Mouse (Mus musculus): ENCODE data around the gene Ccr8.
"Not testable (repeated sequence)": the region's sequence is repeated elsewhere in the genome, so short reads cannot be mapped to it uniquely, and the experiment has no call there.

The Ccr8 gene

DNA sequence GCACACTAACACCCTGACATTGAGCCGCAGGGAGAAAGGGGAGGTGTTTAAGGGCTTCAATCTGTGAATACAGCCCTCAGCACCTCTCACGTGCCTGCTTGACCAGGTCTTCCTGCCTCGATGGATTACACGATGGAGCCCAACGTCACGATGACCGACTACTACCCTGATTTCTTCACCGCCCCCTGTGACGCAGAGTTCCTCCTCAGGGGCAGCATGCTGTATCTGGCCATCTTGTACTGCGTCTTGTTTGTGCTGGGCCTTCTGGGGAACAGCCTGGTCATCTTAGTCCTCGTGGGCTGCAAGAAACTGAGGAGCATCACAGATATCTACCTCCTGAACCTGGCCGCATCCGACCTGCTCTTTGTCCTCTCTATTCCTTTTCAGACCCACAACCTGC lies 1.8 kb downstream of the Ccr8 start:
- DNase-seq, result no peak

DNA sequence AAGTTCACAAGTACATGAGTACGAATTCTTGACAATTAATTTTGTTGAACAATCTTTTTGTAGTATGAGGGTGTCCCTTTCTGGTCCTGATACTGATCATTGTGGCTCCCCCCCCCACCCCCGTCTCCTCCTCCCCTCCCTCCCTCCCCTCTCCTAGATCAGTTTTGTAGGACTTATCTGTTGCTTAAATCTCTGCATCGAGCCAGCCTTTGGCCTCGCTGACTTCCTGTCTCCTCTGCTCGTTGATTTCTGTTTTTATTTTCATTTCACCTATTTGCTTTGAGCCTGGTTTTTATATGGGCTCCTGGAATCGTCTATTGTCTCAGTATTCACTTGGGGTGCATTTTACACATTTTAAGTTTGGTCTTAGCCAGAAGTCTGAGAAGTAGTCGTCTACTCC lies 4.0 kb downstream of the Ccr8 start:
- DNase-seq, result no peak

- DNase-seq, result peak; percentile 76
Measured at GRCm38 (mm10) chr9:120098682-120099081, 6.8 kb downstream of the Ccr8 start.

DNA sequence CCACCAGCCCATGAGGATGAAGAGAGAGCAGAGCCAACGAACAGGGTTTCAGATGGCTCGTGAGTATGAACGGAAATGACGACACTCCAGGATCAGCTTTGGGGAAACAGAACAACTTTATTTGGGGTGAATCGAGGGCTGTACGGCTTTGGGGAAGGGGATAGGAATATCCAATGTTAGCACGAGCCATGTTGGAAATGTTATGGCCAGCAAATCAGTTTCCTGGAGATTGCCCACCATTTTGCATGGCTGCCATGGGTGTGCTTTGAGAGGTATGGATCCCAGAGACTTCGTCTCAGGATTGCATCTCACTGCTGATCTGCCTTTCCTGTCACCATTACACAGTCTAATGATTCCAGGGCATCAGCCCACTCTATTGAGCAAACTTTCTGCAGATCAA lies 7.4 kb downstream of the Ccr8 start:
- no peak for DNase-seq

DNA sequence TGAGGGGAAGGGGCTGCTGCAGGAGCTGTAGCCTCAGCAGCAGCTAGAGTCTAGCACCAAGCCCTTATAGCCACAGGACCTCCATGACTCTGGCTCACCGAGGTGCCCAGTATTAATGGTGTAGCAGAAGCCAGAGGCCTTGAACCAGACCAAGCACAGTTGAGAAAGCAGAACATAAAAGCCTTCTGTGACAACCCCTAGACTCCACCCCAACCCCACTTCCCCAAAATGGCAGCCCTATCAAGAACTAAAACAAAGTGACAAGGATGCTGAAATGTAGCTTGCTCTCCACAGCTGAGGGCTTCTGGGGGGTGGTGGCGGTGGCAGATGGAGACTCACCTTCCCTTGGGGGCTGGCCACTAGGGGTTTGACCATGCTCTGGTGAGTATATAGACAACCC lies 9.3 kb downstream of the Ccr8 start:
- DNase-seq, result no peak

- not testable (repeated sequence) for DNase-seq
Measured at GRCm38 (mm10) chr9:120108953-120109352, 17.0 kb downstream of the Ccr8 start.

DNA sequence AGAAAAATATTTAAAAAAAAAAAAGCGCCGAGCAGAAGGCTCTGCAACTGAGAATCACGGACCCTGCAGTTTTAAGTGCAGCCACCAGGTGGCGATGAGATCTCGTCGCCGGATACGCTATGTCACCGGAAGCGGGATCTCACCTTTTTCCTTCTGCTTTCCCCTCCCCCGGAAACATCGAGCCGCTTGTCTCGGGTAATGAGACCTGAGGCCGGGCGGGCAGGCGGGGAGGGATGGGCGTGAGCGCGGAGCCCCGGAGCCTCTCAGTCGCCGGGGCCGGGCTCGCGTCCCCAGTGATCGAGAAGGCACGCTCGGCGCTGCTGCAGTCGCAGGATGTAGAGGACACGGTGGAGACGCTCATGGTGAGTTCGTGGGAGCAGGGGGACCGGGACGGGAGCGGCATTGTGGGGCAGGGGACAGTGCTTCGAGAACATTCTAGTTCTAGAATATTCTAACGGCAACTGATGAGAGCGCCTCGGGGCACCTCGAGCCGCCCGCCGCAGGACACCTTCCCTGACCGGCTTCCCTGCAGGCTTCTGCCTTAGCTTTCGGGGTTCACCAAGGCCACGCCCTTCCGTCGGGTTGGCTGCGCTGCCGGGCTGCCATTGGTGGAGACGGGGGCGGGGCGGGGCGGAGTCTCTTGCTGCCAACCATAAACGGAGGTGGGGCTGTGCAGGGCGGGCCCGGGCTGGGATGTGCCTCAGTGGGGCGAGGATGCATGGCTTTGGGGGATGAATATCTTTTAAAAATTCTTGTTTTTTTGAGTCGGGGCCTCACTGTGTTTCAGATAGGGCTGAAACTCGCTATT lies 18.5 kb downstream of the Ccr8 start, which contains the start of gene Slc25a38:
Gene Slc25a38 (plus strand): TSS at position 164 of the 808 bp plus-strand sequence.
- peak; percentile 98 for DNase-seq

DNA sequence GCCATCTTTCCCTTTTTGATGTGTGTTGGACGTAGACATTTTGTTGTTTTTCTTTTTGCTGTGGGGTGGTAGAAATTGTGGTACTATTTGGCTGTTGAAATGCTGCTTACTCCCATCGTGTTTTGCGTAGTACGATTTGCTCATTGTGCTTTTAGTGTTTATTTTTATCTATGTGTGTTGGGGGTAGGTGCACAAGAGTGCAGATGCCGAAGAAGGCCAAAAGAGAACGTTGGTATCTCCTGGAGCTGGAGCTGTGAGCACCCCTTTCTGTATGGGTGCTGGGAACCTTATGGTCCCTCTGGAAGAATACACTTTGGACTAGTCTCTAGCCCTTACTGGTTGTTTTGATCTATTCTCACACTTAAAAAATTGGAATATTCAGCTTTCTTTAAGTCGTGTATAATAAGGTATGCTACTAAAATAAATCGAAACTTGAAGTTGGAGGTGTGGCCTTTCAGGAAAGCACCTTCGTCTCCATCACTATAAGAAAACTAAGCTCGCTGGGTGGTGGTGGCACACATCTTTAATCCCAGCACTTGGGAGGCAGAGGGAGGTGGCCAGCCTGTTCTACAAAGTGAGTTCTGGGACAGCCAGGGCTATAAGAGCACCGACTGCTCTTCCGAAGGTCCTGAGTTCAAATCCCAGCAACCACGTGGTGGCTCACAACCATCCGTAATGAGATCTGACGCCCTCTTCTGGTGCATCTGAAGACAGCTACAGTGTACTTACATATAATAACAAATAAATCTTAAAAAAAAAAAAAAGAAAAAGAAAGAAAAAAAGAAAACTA lies 19.4 kb downstream of the Ccr8 start:
- no peak for DNase-seq

- no peak for DNase-seq
Measured at GRCm38 (mm10) chr9:120112472-120112871, 20.6 kb downstream of the Ccr8 start.

DNA sequence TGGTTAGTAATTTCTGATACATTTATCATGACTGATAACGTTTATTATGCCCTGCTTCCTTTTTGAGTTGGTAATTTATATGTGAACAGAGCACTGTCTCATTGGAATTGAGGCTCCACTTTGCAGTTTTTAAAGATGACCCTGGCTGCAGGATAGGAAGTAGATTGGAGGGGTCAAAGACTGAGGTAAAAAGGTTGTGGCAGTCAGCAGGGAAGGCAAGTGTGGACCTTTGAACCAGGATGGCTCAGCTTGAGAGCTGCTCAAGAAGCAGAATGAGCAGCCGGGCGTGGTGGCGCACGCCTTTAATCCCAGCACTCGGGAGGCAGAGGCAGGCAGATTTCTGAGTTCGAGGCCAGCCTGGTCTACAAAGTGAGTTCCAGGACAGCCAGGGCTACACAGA lies 21.5 kb downstream of the Ccr8 start:
- no peak for DNase-seq

DNA sequence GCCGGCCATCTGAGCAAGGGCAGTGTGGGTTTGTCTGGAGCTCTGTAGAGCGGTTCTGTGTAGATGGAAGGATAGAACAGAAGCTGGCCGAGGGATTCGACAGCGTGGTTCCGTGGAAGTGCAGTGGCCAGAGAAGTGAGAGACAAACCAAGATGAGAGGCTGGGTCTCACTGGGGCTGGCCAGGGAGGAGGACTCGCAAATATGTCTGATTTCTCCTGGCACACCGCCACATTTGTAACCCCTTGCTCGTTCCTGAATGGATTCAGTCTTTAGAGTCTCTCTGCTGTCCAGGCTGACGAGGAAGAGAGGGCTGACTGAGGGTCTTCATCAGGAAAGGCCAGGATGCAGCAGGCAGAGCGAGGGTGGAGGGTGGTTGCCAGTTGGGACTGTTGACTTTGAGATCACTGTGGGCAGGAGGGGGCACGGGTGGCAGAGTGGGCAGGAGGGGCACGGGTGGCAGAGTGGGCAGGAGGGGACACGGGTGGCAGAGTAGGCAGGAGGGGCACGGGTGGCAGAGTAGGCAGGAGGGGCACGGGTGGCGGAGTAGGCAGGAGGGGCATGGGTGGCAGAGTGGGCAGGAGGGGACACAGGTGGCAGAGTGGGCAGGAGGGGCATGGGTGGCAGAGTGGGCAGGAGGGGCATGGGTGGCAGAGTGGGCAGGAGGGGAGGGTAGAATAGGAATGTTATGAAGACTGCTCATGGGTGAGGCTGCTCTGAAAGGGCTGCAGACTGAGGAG lies 22.3 kb downstream of the Ccr8 start:
- no peak for DNase-seq

- DNase-seq, result no peak
Measured at GRCm38 (mm10) chr9:120114789-120115151, 22.9 kb downstream of the Ccr8 start.

- DNase-seq, result no peak
Measured at GRCm38 (mm10) chr9:120115580-120115979, 23.7 kb downstream of the Ccr8 start.

DNA sequence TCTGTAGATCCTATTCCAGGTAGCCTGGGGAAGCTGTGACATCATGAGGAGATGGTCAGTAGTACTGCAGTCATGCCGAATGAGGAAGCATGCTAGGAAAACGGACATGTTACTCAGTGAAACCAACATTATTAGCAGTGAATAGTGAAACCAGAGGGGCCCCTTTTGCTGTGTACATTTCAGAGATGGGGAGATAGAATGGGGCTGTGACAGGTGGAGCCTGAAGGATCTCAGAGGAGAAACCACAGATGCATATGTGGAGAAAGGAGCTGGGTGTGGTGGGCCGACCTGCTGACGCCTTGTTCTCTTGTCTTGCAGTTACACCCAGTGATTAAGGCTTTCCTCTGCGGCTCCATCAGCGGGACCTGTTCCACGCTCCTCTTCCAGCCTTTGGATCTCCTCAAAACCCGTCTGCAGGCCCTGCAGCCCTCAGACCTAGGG lies 24.3 kb downstream of the Ccr8 start:
- no peak for DNase-seq

DNA sequence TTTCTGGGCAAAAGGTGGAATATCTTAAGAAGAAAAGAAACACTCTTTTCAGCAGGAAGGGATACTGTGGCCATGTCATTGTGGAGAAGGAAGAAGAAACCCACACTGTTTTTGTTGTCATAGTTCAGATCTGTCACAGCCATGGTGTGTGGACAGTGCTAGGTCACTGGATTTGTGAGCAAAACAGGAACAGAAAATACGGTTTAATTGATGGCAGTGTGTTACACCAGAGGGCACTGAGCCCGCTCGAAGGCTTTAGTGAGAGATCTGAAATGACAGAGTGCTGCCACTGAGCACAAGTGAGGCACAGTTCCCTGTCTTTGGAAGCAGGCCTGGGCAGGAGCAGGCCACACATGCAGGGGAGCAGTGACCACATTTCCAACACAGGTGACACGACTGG lies 26.3 kb downstream of the Ccr8 start:
- no peak for DNase-seq

GRCm38 (mm10) chr9:120120503-120120902 lies 28.6 kb downstream of the Ccr8 start:
- no peak for DNase-seq

DNA sequence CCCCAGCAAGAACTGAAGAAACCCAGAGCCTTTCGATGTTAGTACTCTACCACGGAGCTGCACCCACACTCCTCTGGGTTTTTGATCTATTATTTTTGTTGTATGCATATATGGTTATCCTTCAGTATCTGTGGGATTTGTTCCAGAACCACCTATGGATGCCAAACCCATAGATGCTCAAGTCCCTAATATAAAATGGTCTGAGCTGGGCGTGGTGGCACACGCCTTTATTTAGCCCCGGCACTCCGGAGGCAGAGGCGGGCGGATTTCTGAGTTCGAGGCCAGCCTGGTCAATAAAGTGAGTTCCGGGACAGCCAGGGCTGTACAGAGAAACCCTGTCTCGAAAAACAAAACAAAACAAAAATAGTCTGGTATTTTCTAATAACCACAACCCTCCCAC lies 35.0 kb downstream of the Ccr8 start:
- DNase-seq, result no peak

DNA sequence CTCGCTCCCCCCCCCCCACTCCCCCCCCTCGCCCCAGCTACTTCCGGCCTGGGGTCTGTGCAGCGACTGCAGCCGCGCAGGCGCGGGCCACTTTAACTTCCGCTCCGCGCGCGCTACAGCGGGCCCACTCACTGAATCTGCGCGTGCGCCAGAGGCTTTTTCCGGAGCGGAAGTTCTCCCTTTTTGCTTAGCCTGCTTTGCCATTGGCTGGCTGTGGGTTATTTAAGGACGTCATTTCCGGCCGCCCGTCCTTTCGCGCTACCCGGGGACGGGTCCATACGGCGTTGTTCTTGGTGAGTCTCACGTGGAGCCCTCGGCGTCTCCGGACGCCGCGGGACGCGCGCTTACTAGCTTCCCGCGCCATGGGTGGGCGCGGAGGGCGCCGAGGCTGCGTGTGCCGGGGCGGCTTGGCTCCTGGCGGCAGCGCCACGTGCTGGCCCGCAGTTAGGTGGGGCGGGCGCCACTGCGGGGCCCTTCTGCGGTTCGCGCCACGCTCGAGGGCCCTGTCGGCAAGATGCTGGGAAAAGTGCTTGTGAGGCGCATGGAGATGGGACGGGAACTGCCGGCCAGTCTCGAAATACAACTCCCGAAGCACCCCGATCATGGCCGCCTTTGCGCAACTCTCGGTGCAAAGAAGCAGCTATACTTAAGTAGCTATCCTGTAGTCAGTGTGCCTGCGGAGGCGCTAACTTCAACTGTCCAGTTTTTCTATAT lies 35.8 kb downstream of the Ccr8 start, which contains the start of gene Rpsa:
Gene Rpsa (plus strand): TSS at position 152 of the 714 bp plus-strand sequence.
- DNase-seq, result peak; percentile 98

GRCm38 (mm10) chr9:120129276-120129675 lies 37.4 kb downstream of the Ccr8 start:
- no peak for DNase-seq

DNA sequence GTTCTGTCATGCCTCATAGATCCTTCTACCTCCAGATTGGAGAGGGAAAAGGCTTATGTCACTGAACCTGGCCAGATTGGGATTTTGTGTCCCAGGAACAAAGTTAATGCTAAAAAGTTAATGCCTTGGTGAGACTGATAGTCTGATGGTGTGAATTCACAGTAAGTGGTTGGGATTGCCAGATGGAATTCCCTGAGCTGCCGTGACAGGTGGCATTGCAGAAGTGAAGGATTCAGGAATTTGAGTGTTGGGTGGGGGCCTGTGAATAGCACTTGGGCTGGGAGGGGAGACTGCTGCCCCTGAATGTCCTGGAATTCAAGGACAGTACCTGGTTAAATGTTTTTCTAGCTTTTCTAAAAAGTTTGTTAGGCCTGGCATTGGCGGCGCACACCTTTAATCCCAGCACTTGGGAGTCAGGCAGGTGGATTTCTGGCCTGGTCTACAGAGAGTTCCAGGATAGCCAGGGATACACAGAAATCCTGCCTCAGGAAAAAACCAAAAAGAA lies 39.9 kb downstream of the Ccr8 start:
- DNase-seq, result no peak

- no peak for DNase-seq
Measured at GRCm38 (mm10) chr9:120132980-120133754, 41.3 kb downstream of the Ccr8 start.

All from lung, postnatal 10 days (tissue).